Mouse (Mus musculus): ENCODE results near the gene Gli2. TPM values are rescaled to one million over a fixed set of nuclear protein-coding genes. Genes with fewer than 3 reads are reported as not detected.

Gli2 gene
- 1.7 and 2.1 TPM in 2 replicates for polyA plus RNA-seq (2015; fragmentation: Nextera tagmentation; extraction: Ambion mirVana)

DNA sequence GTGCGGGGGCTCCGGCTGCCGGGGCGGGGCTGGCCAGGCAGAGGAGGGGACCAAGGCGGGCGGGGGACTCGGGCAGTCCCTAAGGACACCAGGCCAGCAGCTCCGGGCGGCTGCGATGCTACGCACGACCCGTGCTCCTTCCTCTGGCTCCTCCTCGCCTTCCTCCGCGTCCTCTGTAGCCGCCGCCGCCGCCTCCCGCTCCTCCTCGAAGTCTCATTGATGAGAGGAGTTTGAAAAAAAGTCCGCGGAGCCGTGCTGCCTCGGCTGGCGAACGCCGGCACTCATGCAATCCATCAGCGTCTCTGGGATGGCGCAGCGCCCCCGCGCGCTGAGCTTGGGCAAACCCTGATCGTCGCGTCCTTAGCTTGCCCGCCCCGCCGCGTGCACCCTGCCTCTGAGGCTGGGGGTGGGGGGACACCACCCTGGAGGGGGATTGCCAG, at the start of gene Gli2:
Gene Gli2, minus strand, starts transcription at position 218 of the 440 bp plus-strand sequence.
- Histone ChIP-seq H3K4me1 (replicated peaks) (peaks cover 55% of the 10 kb centered on the region), H3K4me2 (peak within 1 kb of the TSS; percentile 91), H3K4me3 (peak within 1 kb of the TSS; percentile 49), H3K9me3 (no peaks in the 10 kb centered on the region), H3K36me3 (no peaks in the 10 kb centered on the region), H3K9ac (peak within 1 kb of the TSS; percentile 68), H3K27me3 (peaks cover 55% of the 10 kb centered on the region), H3K27ac (peak within 1 kb of the TSS; percentile 82)
- peak; percentile 82 for ATAC-seq (ENCODE audit: low FRiP score)
- 0% methylated on average over 40 of the region's 42 CpGs for WGBS

DNA sequence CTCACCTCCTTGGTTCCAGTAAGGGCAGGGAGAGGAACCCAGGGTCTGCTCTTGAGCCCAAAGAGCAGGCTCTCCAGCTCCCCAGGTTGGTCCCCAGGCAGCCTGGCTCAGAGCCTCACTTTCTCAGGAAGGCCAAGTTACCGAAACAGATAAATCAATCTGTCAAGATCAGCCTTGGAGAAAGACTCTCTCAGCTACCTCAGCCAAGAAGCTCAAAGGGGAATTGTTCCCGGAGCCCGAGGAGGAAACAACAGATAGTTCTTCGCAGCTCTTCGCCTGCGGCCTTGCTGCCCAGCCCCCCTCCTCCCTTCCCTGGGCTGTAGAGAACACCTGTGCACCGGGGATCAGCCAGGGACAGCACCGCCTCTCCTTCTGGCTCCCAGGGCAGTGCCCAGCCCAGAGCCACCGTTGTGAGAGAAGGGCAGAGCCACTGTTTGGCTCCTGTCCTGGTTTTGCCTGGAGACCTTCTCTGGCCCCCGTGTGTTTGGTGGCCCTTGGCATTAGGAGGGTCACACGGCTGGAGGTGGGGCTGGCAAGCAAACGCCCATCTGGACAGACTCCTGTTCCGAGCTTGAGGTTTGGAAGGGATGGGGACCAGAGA, 44.6 kb upstream of the Gli2 start:
- Histone ChIP-seq H3K4me3 (no peak overlapping the region), H3K36me3 (no peaks in the 10 kb centered on the region), H3K27ac (no peak overlapping the region), H3K4me1 (replicated peaks) (peaks cover 12% of the 10 kb centered on the region; the same call in 1 of the 2 replicates), H3K9me3 (no peaks in the 10 kb centered on the region), H3K4me2 (no peak overlapping the region), H3K27me3 (0 out of 2 replicates have a peak, but pooled peaks cover 5% of the 10 kb centered on the region), H3K9ac (no peak overlapping the region)
- WGBS, result 44% methylated on average over 13 of the region's 13 CpGs
- ATAC-seq (ENCODE audit: low FRiP score), result no peak; the same call in 1 of the 2 replicates

DNA sequence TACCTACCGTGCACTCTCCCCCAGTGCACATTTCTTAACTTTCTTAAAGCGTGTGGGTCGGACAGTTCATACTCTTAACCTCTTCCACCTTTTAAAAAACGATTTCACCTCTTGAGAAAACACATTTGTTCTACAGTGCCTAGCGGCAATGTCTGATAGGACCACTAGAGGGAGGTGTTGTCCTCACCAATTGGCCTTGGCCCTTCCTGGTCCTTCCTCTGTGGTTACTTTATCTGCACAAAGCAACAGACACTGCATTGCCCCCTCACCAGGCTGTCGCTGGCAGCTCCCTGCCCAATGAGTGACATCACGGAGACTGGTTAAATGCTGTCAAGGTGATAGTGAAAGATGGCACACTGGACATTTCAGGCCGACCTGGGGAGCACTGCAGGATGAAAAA, 40.3 kb upstream of the Gli2 start:
- Histone ChIP-seq H3K4me1 (replicated peaks) (peaks cover 11% of the 10 kb centered on the region; the same call in 1 of the 2 replicates), H3K36me3 (no peaks in the 10 kb centered on the region), H3K4me3 (no peak overlapping the region), H3K4me2 (no peak overlapping the region), H3K27me3 (peaks cover 5% of the 10 kb centered on the region; the same call in 1 of the 2 replicates), H3K9ac (no peak overlapping the region), H3K27ac (no peak overlapping the region), H3K9me3 (no peaks in the 10 kb centered on the region)
- WGBS, result 21% methylated on average over 8 of the region's 8 CpGs
- ATAC-seq (ENCODE audit: low FRiP score), result peak; percentile 71; the same call in 1 of the 2 replicates

DNA sequence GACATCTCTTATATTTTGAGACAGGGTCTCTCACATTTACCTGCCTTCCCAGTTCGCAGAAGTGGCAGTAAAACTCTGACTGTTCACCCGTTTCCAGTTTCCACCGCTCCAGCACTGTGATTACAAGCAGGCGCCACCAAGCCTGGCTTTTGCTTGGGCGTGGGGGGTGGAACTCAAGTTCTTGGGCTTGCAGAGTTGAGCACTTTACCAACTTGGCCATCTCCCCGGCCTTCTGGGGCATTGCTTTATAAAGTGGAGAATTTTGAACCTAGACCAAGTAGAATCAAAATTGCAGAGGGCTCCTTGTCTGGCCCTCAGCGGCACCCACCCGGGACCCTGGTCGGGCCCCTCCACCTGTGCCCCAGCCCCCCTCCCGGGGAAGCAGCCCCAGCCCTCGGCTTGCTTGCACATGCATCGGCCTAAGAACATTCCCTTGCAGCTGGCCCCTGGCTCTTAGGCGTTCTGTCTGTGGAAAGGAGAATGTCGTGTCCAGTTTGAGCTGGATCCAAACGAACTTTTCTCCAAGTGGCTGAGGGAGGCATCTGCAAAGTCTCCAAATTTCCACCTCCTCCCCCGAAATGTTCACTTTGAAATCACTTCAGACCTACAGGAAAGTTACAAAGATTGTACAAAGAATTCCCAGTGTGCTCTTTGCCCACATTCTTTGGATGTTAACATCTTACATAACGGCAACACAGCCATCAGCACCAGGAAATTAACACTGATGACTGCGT, 36.6 kb upstream of the Gli2 start:
- WGBS, result 88% methylated on average over 18 of the region's 18 CpGs
- H3K4me2 ChIP-seq, result no peak overlapping the region

DNA sequence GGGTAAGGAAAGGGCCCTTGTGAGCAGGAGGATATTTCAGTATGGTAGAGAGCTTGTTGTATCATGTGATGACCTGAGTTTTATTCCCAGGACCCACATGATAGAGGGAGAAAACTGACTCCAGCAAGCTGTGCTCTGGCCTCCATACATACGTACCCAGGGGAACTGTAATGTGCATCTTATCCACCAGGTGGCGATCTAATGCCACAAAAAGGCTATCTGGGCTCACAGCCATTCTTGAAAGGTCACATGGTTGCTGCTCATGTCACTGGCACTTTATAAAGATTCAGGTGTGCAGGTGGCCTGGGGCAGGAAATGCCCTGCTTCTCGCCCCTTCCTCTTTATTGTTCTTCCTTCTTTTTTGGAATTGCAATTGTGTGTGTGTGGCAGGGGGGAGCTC, 34.1 kb upstream of the Gli2 start:
- H3K9me3 ChIP-seq, result no peaks in the 10 kb centered on the region
- H3K27ac ChIP-seq, result no peak overlapping the region
- no peak overlapping the region for H3K4me3 ChIP-seq
- no peaks in the 10 kb centered on the region for H3K36me3 ChIP-seq
- no peak overlapping the region for H3K9ac ChIP-seq
- ATAC-seq (ENCODE audit: low FRiP score), result peak; percentile 63
- 9% methylated on average over 3 of the region's 3 CpGs for WGBS
- no peaks in the 10 kb centered on the region for H3K4me1 ChIP-seq (replicated peaks)
- H3K27me3 ChIP-seq, result peaks cover 8% of the 10 kb centered on the region; the same call in 1 of the 2 replicates
- H3K4me2 ChIP-seq, result no peak overlapping the region

More for the DNA sequence above, 36.6 kb upstream of the Gli2 start:
- no peak overlapping the region for H3K4me3 ChIP-seq
- H3K27ac ChIP-seq, result no peak overlapping the region
- H3K4me1 ChIP-seq (replicated peaks), result no peaks in the 10 kb centered on the region
- no peaks in the 10 kb centered on the region; the same call in 1 of the 2 replicates for H3K27me3 ChIP-seq
- no peaks in the 10 kb centered on the region for H3K9me3 ChIP-seq
- no peak overlapping the region for H3K9ac ChIP-seq
- ATAC-seq (ENCODE audit: low FRiP score), result no peak
- no peaks in the 10 kb centered on the region for H3K36me3 ChIP-seq

DNA sequence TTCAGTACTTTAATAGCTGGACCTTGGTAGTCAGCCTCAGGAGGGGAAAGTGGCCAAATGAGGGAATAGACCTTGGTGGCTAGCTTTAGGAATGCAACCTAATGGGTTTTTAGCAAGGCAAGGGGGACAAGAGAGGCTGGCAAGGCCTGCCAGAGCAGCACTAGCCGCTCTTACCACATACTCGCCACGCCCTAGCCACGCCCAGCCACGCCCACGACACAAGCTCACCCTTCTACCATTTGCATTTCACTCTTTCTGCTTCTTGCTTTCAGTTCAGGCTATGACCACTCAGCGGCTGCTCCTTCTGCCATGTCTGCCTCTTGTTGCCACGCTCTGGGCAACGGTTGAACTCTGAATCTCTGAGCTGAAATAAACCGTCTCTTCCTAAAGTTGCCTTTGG, 32.4 kb upstream of the Gli2 start:
- H3K27me3 ChIP-seq, result peaks cover 8% of the 10 kb centered on the region; the same call in 1 of the 2 replicates
- no peaks in the 10 kb centered on the region for H3K4me1 ChIP-seq (replicated peaks)
- no peaks in the 10 kb centered on the region for H3K9me3 ChIP-seq
- no peak overlapping the region for H3K4me2 ChIP-seq
- no peak overlapping the region for H3K27ac ChIP-seq
- H3K9ac ChIP-seq, result no peak overlapping the region
- WGBS, result 60% methylated on average over 10 of the region's 10 CpGs
- H3K36me3 ChIP-seq, result no peaks in the 10 kb centered on the region
- no peak for ATAC-seq (ENCODE audit: low FRiP score)
- H3K4me3 ChIP-seq, result no peak overlapping the region

DNA sequence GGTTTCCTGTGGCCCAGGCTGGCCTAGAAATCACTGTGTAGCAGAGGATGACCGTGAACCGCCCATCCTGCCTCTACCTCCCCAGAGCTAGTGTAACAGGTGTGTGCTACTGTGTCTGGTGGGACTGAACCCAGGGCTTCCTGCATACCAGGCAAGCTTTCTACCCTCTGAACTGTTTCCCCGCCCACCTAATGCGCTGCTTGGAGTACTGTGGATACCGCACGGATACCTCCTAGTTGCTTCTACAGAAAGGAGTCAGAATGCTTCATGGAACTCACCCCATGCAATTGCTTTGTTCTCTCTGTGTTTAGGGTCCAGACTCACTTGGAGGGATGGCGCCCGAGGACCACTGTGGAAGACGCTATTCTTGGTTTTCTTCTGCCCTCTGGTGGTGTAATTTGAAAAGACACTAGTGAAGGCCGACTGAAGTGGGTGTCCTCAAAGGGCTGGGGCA, 30.1 kb upstream of the Gli2 start:
- Histone ChIP-seq H3K9ac (no peak overlapping the region), H3K4me1 (replicated peaks) (no peaks in the 10 kb centered on the region), H3K27me3 (0 out of 2 replicates have a peak, but pooled peaks cover 8% of the 10 kb centered on the region), H3K36me3 (no peaks in the 10 kb centered on the region), H3K27ac (no peak overlapping the region), H3K4me2 (0 out of 2 replicates have a peak overlapping the region, but pooled peaks have one; percentile 17), H3K4me3 (no peak overlapping the region), H3K9me3 (no peaks in the 10 kb centered on the region)
- peak; percentile 52 for ATAC-seq (ENCODE audit: low FRiP score)
- 25% methylated on average over 10 of the region's 10 CpGs for WGBS

DNA sequence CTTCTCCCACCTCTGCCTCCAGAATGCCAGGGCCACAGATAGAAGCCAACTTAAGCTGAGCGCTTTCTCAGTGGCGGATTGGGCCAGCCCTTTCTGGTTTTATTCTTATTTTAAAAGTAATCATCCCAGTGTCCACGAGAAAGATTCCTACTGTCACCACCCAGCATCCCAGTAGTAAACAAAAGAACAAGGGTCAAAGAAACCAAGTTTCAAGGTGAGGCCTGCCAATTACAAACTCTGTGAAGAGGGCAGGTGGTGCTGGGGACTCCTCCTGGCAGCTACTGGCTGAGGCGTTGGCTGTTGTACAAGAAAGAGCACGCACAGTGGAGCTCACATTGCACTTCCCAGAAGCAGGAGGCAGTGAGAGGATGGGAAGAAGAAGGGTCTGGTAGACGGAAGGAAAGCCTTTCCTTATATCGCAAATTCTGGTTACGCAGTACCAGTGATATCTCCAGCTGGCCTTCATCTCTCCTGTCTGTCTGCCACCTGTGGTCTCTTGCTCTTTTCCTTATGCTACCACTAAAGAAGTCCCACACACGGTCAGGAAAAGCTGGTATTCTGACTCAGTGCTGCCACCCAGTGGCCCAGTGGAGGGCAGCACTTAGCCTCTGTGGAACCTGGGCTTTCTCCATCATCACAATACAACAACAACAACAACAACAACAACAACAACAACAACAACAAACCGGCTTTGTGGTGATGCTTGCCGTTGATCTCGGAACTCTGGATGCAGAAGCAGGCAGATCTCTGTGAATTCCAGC, 29.0 kb upstream of the Gli2 start:
- Histone ChIP-seq H3K4me3 (no peak overlapping the region), H3K9ac (no peak overlapping the region), H3K36me3 (no peaks in the 10 kb centered on the region), H3K4me1 (replicated peaks) (no peaks in the 10 kb centered on the region), H3K4me2 (no peak overlapping the region), H3K27ac (no peak overlapping the region), H3K9me3 (no peaks in the 10 kb centered on the region), H3K27me3 (peaks cover 12% of the 10 kb centered on the region)
- 42% methylated on average over 12 of the region's 12 CpGs for WGBS
- peak; percentile 43; the same call in 1 of the 2 replicates for ATAC-seq (ENCODE audit: low FRiP score)

DNA sequence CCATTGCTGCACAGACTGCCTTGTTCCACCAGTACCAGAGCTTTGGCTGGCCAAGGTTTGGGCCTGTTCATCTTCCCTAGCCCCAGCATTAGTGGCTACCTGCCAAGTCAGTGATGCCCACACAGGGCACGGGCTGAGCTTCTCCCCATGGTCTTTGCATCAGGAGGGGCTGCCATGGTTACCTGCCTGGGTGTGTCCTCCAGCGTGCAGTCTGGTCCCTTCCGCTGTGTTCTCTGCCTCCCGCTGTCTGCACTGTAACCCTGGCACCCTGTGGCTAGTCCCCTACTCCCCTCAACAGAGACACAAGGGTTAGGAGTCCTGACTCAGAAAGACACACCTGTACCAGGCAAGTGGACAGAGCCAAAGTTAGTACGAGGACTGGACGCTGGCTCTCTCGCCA, 24.5 kb upstream of the Gli2 start:
- ATAC-seq (ENCODE audit: low FRiP score), result peak; percentile 9; the same call in 1 of the 2 replicates
- H3K27ac ChIP-seq, result no peak overlapping the region
- no peak overlapping the region for H3K4me3 ChIP-seq
- H3K9me3 ChIP-seq, result no peaks in the 10 kb centered on the region
- peaks cover 17% of the 10 kb centered on the region for H3K27me3 ChIP-seq
- no peaks in the 10 kb centered on the region for H3K36me3 ChIP-seq
- no peak overlapping the region for H3K9ac ChIP-seq
- WGBS, result 83% methylated on average over 7 of the region's 7 CpGs
- H3K4me2 ChIP-seq, result no peak overlapping the region
- no peaks in the 10 kb centered on the region; the same call in 1 of the 2 replicates for H3K4me1 ChIP-seq (replicated peaks)

DNA sequence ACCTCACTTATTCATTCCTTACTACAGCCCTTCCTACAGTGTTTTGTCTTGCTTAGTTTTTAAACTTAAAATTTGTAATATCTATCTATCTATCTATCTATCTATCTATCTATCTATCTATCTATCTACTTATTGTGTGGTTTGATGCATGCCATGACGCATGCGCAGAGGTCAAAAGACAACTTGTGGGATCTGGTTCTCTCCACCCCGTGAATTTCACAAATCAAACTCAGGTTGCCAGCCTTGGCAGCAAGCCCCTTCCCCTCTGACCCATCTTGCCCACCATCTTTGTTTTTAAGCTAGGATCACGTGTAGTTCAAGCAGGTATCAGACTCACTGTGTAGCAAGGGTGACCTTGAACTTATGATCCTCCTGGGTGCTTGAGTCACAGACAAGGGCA, 22.9 kb upstream of the Gli2 start:
- Histone ChIP-seq H3K27ac (no peak overlapping the region), H3K27me3 (peaks cover 17% of the 10 kb centered on the region), H3K4me3 (no peak overlapping the region), H3K4me2 (no peak overlapping the region), H3K9ac (no peak overlapping the region), H3K9me3 (no peaks in the 10 kb centered on the region), H3K4me1 (replicated peaks) (no peaks in the 10 kb centered on the region; the same call in 1 of the 2 replicates), H3K36me3 (no peaks in the 10 kb centered on the region)
- ATAC-seq (ENCODE audit: low FRiP score), result no peak
- WGBS, result 77% methylated on average over 4 of the region's 4 CpGs

DNA sequence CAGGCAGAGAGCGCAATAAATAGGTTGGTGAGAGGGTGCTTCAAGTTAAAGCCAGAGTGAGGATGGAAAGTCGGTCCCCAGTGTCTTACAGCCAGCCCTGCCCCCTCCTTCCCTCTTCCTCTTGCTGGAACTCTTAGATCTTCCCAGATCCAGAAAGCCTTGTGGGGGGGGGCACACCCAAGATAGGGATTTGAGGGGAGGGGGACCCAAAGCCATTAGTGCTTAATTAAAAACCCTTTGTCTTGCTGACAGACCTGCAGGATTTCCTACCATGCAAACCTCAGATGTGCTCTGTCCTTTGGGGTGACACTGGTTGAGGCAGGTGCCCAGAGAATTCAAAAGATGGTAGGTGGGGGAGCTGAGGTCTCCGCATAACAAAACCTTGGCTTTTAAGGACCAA, 22.5 kb upstream of the Gli2 start:
- WGBS, result 61% methylated on average over 3 of the region's 3 CpGs
- H3K4me3 ChIP-seq, result no peak overlapping the region
- H3K4me1 ChIP-seq (replicated peaks), result no peaks in the 10 kb centered on the region; the same call in 1 of the 2 replicates
- H3K27ac ChIP-seq, result no peak overlapping the region
- H3K9me3 ChIP-seq, result no peaks in the 10 kb centered on the region
- H3K9ac ChIP-seq, result no peak overlapping the region
- no peak overlapping the region for H3K4me2 ChIP-seq
- peaks cover 17% of the 10 kb centered on the region for H3K27me3 ChIP-seq
- ATAC-seq (ENCODE audit: low FRiP score), result no peak
- H3K36me3 ChIP-seq, result no peaks in the 10 kb centered on the region

DNA sequence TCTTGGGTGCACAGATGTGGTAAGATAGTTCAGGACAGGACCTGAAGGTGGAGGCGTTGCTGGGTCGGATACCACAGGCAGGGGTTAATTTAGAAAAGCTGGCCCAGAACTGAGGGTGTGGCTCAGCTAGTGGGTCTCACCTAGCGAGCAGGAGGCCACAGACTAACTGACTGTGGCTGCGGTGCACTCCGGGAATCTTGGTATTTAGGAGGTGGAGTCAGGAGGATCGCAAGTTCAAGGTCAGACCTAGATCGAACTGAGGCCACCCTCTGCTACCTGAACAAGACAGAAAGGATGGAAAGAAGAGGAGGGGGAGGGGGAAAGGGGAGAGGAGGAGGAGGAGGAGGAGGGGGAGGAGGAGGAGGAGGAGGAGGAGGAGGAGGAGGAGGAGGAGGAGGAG, 22.1 kb upstream of the Gli2 start:
- Histone ChIP-seq H3K36me3 (no peaks in the 10 kb centered on the region), H3K27me3 (peaks cover 17% of the 10 kb centered on the region), H3K4me1 (replicated peaks) (no peaks in the 10 kb centered on the region; the same call in 1 of the 2 replicates), H3K4me3 (no peak overlapping the region), H3K27ac (no peak overlapping the region), H3K9me3 (no peaks in the 10 kb centered on the region), H3K9ac (no peak overlapping the region), H3K4me2 (no peak overlapping the region)
- WGBS, result 43% methylated on average over 7 of the region's 7 CpGs
- no peak for ATAC-seq (ENCODE audit: low FRiP score)

Data from hindbrain, embryonic 13.5 days (tissue).